Mouse (Mus musculus) kidney, adult 2 months (tissue): Measurements from ENCODE around the gene Unc93a.
"Not testable (repeated sequence)": the region's sequence is repeated elsewhere in the genome, so short reads cannot be mapped to it uniquely, and the experiment has no call there.

ENCODE experiments used
- CTCF ChIP-seq: fragments of 200-500 bp; conservative IDR thresholded peaks from 2 replicates; pipeline ENCODE4 v1.5.1; 2011; ENCODE audit warnings: low read depth, mild to moderate bottlenecking, control low read depth, low read length, moderate library complexity, mixed read lengths; ENCODE audit not compliant: insufficient read depth, insufficient read length
- POLR2A ChIP-seq: fragments of 200-500 bp; IDR thresholded peaks from one replicate; pipeline ENCODE4 v1.6.1; 2011; ENCODE audit warnings: low read depth, low read length, control low read depth

DNA sequence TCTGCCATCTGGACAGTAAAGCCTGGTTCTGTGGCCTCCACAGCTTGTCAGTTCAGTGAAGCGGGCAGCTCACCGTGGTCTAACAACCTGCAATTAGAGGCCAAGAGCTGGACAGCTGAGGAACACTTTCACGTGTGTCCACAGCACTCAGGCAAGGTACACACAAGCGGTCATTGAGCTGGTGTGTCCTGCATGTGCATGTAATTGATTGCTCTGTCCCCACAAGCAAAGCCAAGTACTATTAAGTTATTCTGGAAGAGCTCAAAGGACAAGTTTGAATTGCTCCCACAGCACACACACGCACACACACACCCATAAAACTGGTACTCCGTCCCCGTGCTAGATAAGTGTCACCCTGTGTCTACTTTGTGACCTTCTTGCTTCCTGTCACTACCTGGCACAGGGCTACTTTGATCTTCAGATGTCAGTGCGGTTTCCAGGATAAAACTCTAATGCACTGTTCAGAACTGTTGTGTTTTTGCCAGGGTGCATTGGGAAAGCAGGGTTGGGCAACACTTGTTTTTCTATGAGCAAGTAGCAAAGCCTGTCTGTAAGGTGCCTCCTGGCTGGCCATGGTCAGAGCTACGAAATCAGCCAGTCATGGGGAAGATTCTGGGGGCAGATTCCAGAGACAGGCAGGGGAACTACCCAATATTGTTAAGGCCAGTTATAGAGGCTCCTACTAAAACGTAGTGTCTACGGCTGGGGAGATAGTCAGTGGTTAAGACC lies 1.7 kb downstream of the Unc93a start:
- TF ChIP-seq POLR2A, CTCF: not testable (repeated sequence)
